Mouse (Mus musculus): ENCODE data around the gene Ndufs1. TPM values are rescaled to one million over a fixed set of nuclear protein-coding genes. Genes with fewer than 3 reads are reported as not detected.
A peak's percentile ranks its signal among the peaks of the same experiment; 100 is the strongest.

Ndufs1 gene
- polyA plus RNA-seq, 1 experiment = 88.5 TPM

DNA sequence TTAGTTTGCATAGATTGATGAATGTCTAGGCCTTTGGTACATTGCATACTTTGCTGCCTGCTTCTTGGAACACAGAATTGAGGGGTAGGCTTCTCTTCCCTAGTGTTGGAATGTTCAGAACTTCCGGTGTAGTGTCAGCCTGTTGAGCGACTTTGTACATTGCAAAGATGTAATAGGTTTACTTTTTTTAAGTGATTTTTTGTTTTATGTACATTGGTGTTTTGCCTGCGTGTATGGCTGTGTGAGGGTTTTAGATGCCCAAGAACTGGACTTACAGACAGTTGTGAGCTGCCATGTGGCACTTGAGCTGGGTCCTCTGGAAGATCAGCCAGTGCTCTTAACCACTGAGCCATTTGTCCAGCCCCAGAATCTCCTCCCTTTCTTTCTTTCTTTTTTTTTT is 61.1 kb downstream of the Ndufs1 start:
- no peak for DNase-seq (ENCODE audit: low spot score)

DNA sequence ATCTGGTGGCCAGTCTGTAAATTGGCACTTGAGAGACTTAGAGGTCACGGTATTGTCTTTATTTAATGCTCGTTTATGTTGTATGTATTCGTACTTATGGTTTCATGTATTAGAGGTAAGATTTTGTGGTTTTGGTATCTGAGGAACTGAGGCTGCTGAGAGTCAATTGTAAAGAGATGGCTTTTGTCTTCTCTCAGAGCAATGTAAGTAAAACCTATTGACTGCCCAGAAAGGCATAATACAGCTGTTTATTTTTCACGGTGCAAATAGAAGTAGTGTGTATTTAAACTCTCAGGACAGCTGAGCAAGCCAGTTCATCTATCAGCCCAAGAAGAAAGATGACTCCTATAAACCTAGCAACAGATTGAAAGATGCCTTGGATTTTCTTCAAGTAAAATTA is 61.5 kb downstream of the Ndufs1 start:
- no peak for DNase-seq (ENCODE audit: low spot score)

GRCm38 (mm10) chr1:63114136-63114781 is 62.4 kb downstream of the Ndufs1 start, which contains the start of gene Ino80d:
Gene Ino80d, minus strand, starts transcription at chr1:63114667.
- DNase-seq (ENCODE audit: low spot score) = peak; percentile 67

GRCm38 (mm10) chr1:63113274-63114135 is 63.1 kb downstream of the Ndufs1 start:
- peak; percentile 77 for DNase-seq (ENCODE audit: low spot score)

GRCm38 (mm10) chr1:63112865-63113261 is 63.8 kb downstream of the Ndufs1 start:
- peak; percentile 44 for DNase-seq (ENCODE audit: low spot score)

DNA sequence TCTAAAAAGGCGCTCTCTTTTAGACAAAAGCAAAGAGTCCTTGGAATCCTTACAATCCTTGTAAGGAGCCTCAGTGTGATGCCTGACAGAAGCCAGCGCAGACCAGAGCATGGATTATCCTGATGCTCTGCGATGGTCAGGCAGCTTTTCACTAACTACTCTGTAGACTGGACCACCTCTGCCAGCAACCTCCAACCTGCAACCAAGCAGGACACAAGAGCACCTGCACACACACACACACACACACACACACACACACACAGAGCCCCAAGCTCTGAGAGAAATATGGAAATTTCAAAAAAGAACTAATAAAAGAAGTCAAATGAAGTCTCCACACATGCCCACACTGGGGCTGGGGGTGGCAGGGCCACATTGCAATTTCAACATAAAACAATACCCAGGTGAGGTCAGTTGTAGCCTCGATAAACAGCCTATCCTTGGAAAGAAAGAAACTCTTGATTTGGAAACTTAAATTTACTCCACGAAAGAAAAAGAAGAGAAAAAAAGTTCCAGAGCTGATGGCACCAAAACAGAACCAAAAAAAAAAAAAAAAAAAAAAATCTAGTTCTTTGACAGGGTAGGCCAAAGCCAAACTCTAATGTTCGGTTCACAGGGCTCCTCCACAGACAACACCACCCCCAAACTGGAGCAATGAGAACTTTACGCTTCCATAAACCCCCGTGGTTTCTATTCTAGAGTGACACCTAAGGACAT is 64.3 kb downstream of the Ndufs1 start:
- no peak for DNase-seq (ENCODE audit: low spot score)

DNA sequence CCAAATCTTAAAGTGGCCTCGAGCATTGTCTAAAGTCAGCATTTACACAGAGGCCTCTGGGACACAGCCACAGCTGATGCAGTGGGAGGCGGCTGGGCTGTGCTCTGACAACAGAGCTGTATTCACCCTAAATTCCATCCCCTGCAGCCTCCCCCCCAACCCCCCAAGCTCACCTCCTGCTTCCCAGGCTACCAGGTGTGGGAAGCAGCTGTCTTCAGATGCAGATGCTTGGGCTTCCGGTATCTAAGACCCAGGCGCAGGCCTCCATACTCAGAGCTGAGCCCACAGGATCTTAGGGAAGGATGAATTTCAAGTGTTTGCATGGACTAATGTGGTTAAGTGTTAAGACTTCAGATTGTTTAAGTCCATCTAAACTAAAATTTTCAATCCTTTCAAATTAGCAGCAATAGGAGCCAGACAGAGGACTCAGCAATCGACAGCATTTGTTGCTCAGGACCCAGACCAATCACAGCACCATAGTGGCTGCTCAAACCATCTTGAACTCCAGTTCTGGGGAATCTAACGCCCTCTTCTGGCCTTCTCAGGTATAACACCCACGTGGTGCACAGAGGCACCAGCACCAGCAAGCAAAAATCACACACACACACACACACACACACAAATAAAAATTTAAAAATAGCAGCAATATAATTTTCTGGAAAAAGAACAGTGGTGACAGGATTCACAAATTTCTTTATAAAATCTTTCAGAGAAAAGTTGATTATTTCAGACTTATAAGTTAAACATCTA is 65.9 kb downstream of the Ndufs1 start:
- no peak for DNase-seq (ENCODE audit: low spot score)

- DNase-seq (ENCODE audit: low spot score) = no peak
Observed at GRCm38 (mm10) chr1:63107614-63108327, 68.9 kb downstream of the Ndufs1 start.

- no peak for DNase-seq (ENCODE audit: low spot score)
Observed at GRCm38 (mm10) chr1:63102758-63103451, 73.7 kb downstream of the Ndufs1 start.

DNA sequence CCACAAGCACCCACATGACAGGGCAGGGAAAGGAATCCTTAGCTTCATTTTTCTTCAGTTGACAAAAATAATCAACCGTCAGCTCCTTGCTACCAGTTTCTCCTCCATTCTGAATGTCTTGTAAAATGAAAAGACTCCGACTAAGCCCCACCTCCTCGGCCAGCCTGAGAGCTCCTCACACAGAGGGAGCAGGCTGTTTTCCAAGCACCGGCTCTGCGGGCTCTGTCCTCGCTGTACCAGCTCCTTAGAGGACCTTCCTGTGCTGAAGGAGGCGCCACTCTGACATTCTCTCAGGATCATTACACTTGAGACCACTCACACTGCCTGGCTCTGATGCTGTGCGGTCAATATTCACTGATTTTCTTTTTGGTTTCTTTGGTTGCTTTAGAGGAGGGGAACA is 76.4 kb downstream of the Ndufs1 start:
- no peak for DNase-seq (ENCODE audit: low spot score)

DNA sequence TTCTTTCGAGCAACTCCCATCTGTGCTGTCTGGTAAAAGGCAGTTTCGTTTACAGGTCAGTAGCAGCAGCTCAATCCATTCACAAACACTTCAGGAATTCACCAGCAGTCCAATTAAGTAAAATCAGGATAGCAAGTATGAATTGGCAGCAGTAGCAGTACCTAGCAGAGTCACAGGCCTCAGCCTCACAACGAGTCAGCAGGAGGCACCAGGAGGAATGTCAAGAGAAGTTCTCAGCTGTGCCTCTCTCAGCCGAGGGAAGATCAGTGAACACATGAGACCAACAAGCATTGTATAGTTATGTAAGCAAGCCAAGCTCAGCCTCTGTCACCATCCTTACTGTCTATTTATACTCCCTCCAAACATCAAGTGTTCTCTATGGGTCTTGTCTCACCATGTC is 77.8 kb downstream of the Ndufs1 start:
- DNase-seq (ENCODE audit: low spot score) = no peak

DNA sequence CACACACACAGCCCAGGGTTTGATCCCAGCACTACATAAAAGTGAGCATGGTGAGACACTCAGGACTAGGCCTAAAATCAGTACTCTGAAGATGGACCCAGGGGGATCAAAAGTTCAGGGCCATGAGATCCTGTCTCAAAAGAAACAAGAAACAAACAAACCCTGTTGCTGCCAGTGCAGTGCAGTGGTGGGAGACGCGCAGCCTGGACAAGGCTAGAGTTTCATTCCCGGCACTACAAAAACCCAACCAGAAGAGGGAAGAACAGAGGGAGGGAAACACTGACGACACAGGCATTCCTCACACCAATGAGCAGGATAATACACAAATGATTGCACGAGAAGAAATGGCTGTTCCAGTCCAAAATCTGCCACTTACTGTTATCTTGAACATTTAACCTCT is 80.6 kb downstream of the Ndufs1 start:
- DNase-seq (ENCODE audit: low spot score) = no peak

Other genes starting within 250 kb of the Ndufs1 start
- 7.6 and 8.4 TPM in 2 replicates for gene Ino80d, start 62.2 kb downstream of the Ndufs1 start, polyA plus RNA-seq (2012; rRNA removed)
- gene Eef1b2, start within 50 bp of the Ndufs1 start, polyA plus RNA-seq (2012; rRNA removed) = 954 and 1,046 TPM in 2 replicates
- 2.8 and 2.9 TPM in 2 replicates for gene Gpr1, start 37.7 kb upstream of the Ndufs1 start, polyA plus RNA-seq (2012; rRNA removed)
- 0.23 and 0.31 TPM in 2 replicates for gene Zdbf2, start 96.4 kb upstream of the Ndufs1 start, polyA plus RNA-seq (2012; rRNA removed)